In the genomic region with DNA sequence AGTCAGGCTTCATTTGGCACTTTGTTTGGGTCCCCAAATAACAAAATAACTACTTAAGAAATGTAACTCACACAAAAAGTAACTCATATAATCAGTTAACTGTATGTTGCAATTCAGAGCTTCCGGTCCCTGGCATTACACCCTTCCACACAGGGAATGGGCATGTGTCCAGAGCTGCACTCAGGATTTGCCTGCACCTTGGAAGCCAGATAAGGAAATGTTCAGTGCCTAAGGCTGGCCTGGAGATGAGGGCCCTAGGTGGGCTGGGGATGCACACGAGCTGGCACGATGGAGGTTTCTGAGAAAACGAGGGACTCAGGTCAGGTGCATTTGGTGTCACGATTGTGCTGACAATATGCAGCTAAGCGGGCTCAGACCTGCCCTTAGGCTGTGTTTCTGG, we compare ENCODE assay signal across 14 mouse cellular contexts.
DNase-seq lines count a peak whose midpoint lies in the region; ATAC-seq and TF ChIP-seq lines count a peak whose summit lies in the region.
"Had no signal": no experiment of that assay in that cellular context is flagged by ENCODE, and none has a peak within 500 bp of the region (broad histone marks: within the 10 kb centered on the region; RNA-seq: fewer than 3 reads in every experiment).

No protein-coding gene starts in this region.

- H3K36me3 ChIP-seq in hindbrain, postnatal 0 days (ENCODE audit: insufficient read depth, low read length) = peaks cover 17% of the 10 kb centered on the region; the same call in 1 of the 2 replicates
- peaks cover 32% of the 10 kb centered on the region for H3K36me3 ChIP-seq in hindbrain, embryonic 14.5 days (replicated peaks; ENCODE audit: control insufficient read depth, insufficient read depth)

- H3K27me3 ChIP-seq in hindbrain, postnatal 0 days (ENCODE audit: insufficient read depth, low read length) = no peaks in the 10 kb centered on the region
- no peaks in the 10 kb centered on the region for H3K27me3 ChIP-seq in hindbrain, embryonic 14.5 days (ENCODE audit: control insufficient read depth, insufficient read depth, low read length)
- H3K27me3 ChIP-seq: liver, embryonic 13.5 days; neural tube, embryonic 13.5 days had no signal

- no peaks in the 10 kb centered on the region for H3K4me1 ChIP-seq in hindbrain, postnatal 0 days (ENCODE audit: insufficient read depth, low read length)
- no peaks in the 10 kb centered on the region for H3K4me1 ChIP-seq in hindbrain, embryonic 14.5 days (replicated peaks; ENCODE audit: control insufficient read depth, insufficient read depth, low read length)
- H3K4me1 ChIP-seq: liver, embryonic 13.5 days; neural tube, embryonic 13.5 days had no signal

- no peaks in the 10 kb centered on the region for H3K9me3 ChIP-seq in hindbrain, postnatal 0 days (ENCODE audit: low read length)
- no peaks in the 10 kb centered on the region for H3K9me3 ChIP-seq in hindbrain, embryonic 14.5 days (ENCODE audit: control insufficient read depth, low read length)
- H3K9me3 ChIP-seq: liver, embryonic 13.5 days; neural tube, embryonic 13.5 days had no signal

- no peak overlapping the region for H3K4me2 ChIP-seq in hindbrain, postnatal 0 days (ENCODE audit: low read depth, low read length)
- H3K4me2 ChIP-seq in hindbrain, embryonic 14.5 days (replicated peaks) = no peak overlapping the region
- H3K4me2 ChIP-seq: liver, embryonic 13.5 days; neural tube, embryonic 13.5 days had no signal

- no peak for ATAC-seq in cerebellum, adult (ENCODE audit: insufficient number of reproducible peaks, low FRiP score, low TSS enrichment)
- ATAC-seq in hindbrain, postnatal 0 days = peak; percentile 34; the same call in 1 of the 2 replicates
- no peak for ATAC-seq in hindbrain, embryonic 14.5 days (ENCODE audit: low FRiP score)
- ATAC-seq: hindbrain, embryonic 16.5 days had no signal

- H3K27ac ChIP-seq in hindbrain, postnatal 0 days = no peak overlapping the region
- no peak overlapping the region for H3K27ac ChIP-seq in hindbrain, embryonic 14.5 days
- H3K27ac ChIP-seq: liver, embryonic 13.5 days; neural tube, embryonic 13.5 days had no signal

- H3K9ac ChIP-seq in hindbrain, postnatal 0 days (replicated peaks; ENCODE audit: low read length) = no peak overlapping the region
- H3K9ac ChIP-seq in hindbrain, embryonic 14.5 days = no peak overlapping the region
- H3K9ac ChIP-seq: liver, embryonic 13.5 days; neural tube, embryonic 13.5 days had no signal

- WGBS in hindbrain, postnatal 0 days = 72% methylated on average over 6 of the region's 6 CpGs
- WGBS in hindbrain, embryonic 14.5 days = 90% methylated on average over 6 of the region's 6 CpGs

- TF ChIP-seq CTCF in hindbrain, postnatal 0 days (IDR thresholded peaks at IDR 0.05; ENCODE audit: low read depth) = no peak

- no peak overlapping the region for H3K4me3 ChIP-seq in hindbrain, postnatal 0 days (ENCODE audit: low read length)
- H3K4me3 ChIP-seq in hindbrain, embryonic 14.5 days (replicated peaks; ENCODE audit: low read length) = no peak overlapping the region
- H3K4me3 ChIP-seq: liver, embryonic 13.5 days; neural tube, embryonic 13.5 days had no signal

- DNase-seq in cerebellum, postnatal 14 days = peak; percentile 61 to 62
- DNase-seq in hindbrain, postnatal 0 days (ENCODE audit: low spot score) = no peak
- no peak for DNase-seq in hindbrain, embryonic 14.5 days (ENCODE audit: low spot score)
- DNase-seq in fibroblast of lung, adult 2 months (ENCODE audit: low read depth) = peak; percentile 13
- DNase-seq in lung, postnatal 36 days = peak; percentile 70
- DNase-seq in layer of hippocampus, adult 9-10 months (ENCODE audit: low spot score) = no peak
- no peak for DNase-seq in yolk sac, embryonic 10.5 days (ENCODE audit: low spot score)
- DNase-seq: kidney, adult 9 months; liver, embryonic 13.5 days; retina, postnatal 1 day; spleen, adult 18-20 months had no signal

Comparison
In these comparisons a context has a peak if more than half of its experiments do, and no peak if none do; other contexts are left out.
1. DNase-seq: peak in cerebellum, postnatal 14 days (2 of 2), fibroblast of lung, adult 2 months (single experiment) and lung, postnatal 36 days (single experiment); none in hindbrain, postnatal 0 days (single experiment), hindbrain, embryonic 14.5 days (single experiment), layer of hippocampus, adult 9-10 months (single experiment) and yolk sac, embryonic 10.5 days (single experiment).